Mouse (Mus musculus) left cerebral cortex, postnatal 4 days (tissue): ENCODE measurements at regions not wholly inside any gene's neighbourhood (a gene's known extent, or its start where the extent isn't known, plus 50 kb on each side); places are given as distances from the start of the nearest gene placed in this dataset.

ENCODE experiments used
- DNase-seq: peaks from one replicate; pipeline ENCODE4 v3.0.0-alpha.2; 2022
- intact Hi-C: fragments of 180-260 bp; cut with DNase I; formaldehyde crosslinking; loops from one replicate; pipeline ENCODE4 v1.15.1; 2025

GRCm38 (mm10) chr13:51010736-51011135, 89.9 kb upstream of the Spin1 start:
- no peak for DNase-seq
- intact Hi-C loops: no loop called here

DNA sequence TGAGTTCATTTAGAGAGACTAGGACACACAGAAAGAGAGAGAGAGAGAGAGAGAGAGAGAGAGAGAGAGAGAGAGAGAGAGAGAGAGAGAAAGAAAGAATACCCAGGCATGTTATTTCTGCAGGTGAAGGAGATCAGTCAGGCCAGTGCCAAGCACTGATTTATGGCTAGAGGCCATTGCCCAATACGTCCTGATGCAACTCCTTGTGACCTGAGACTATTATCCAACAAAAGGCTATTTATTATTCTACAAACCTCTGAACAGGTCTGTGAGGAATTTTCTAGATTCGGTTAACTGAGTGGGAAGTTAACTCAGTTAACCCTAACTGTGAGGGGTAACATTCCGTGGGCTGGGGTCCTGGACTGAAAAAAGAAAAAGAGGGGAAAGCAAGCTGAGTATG, 84.5 kb upstream of the Spin1 start:
- intact Hi-C loops: no loop called here
- DNase-seq: no peak

- DNase-seq: no peak
- intact Hi-C loops: no loop called here
Measured at GRCm38 (mm10) chr13:51016956-51017703, 83.5 kb upstream of the Spin1 start.

GRCm38 (mm10) chr13:51017727-51018321, 82.9 kb upstream of the Spin1 start:
- intact Hi-C loops: no loop called here
- DNase-seq: no peak

DNA sequence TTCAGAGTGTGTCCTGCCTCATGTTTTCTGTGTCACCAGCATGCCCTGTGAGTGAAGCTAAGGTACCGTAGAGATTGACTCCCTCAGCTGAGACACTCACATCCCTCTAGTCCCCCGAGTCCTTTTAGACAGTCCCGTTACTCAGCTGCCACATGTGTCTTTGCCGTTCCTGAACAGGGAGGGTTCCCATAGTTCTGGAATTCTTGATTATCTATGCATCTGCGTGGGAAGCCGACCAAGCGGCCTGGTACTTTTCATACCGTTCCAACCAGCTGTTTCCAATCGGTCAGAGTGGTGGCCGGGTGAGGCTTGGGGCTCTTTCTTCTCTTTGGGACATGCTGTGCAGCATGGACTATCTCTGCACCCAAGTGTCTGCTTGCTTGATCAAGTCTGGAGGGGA, 82.3 kb upstream of the Spin1 start:
- intact Hi-C loops: no loop called here
- no peak for DNase-seq

- peak; percentile 10 for DNase-seq
- intact Hi-C loops: no loop called here
Measured at GRCm38 (mm10) chr13:51022401-51023250, 78.1 kb upstream of the Spin1 start.

DNA sequence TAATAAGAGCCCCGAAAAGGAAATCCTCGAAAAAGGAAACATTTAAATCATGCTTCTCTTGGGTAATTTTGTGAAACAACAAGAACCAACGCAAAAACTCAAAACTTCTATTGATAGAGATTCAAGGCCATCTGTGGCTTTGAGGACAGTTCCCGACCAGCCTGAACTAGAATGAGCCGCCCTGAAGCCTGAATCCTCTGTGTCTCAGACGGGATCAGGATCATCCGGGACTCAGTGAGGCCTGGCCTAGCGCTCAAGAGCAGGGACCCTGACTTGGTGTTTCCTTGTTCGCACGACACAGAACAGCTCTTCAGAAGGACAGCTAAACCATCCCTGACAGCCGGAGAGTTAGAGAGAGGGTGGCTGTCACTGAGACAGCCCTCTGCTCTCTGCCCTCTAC, 77.4 kb upstream of the Spin1 start:
- DNase-seq: no peak
- intact Hi-C loops: no loop called here

DNA sequence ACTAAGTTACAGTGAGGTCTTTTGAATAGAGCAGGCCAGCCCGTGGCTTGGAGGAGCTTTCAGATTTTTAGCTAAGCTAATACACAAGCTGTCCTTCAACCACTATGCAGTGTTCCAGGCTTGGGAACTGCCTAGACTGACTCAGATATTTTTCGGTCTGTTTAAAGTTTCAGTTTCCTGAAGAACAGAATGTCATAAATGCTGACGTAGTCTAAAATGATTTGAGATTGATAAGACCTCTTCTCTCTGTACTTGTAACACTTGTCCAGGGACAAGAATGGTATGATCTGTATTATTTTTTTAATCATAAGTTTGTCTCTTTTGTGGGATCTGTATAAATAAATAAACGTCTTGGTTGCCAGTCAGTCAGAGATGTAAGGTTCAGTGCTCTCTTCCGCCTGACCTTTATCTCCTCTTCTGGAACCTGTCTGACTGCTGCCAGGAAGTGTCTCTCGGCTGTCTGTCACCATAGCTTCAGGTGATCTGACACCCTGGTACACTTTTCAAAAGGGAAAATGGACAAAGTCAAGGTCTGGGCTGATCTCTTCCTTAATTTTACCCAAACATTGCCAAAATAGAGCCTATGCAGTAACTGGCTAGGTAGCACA, 74.3 kb upstream of the Spin1 start:
- no peak for DNase-seq
- intact Hi-C loops: no loop called here

DNA sequence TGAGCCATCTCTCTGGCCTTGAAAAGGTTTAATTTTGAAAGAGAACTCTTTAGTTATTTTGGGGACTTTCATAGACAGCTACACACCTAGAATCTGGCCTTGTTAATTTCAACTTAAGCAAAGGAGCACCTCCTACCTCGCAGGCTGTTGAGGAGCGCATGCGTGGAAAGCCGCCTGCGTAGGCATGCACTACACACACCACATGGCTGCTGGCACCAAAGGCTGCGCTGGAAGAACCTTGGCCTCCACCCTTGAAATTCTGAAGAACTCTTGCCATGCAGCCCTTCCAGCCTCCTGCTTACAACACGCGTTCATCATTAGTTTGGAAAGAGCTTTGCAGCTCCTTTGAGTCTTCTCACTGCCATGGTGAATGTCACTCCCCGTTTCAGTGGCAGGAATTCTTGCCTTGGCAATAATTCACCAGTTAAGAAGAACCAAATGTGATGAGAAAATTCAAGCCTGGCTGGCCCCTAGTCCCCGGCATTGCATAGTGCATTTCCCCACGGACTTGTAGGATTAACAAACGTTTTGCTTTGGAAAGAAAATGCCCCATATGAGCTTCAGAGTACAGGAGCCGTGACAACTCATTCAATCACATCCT, 62.7 kb upstream of the Spin1 start:
- intact Hi-C loops: no loop called here
- no peak for DNase-seq

- DNase-seq: no peak
- intact Hi-C loops: no loop called here
Measured at GRCm38 (mm10) chr13:51038955-51039354, 61.7 kb upstream of the Spin1 start.

DNA sequence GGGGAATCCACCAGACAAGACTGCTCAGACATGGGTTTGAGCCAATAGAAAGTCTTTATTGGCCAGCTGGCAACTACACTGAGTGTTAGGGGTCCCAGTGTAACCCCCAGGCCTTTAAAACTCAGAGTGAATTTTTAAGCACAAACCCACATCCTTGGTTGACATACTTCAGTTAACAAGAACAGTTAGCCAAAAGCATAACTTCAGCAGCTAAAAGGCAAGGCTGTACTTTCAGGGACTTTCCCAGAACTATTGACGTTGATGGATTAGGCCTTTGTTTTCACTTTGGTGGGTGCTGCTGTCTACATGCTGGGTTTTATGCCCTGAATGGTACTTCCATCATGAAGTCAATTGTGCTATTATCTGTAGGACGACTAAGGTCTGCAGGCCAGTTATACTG, 59.6 kb upstream of the Spin1 start:
- intact Hi-C loops: no loop called here
- no peak for DNase-seq

DNA sequence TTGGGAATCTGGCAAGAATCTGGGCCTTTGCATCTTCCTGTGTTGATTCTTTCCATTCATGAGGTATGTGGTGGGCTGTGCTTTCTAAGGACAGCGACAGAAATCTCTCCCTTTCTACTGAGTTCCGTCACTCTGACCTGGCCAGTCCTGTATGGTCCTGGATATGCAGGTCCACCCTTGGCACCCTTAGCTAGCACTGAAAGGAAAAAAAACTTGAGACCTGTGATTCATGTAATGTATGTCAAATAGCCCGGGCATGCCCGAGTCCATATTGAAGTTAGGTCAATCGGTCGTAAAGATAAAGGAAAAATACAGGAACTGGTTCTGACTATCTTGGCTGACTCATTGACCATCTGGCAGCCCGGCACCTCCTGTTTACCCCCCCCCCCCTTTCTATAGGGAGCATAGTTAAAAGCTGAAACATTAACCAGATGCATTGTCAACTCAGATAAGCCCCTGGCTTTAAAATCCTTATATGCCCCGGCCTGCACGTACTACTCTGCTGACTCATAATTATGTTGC, 57.7 kb upstream of the Spin1 start:
- intact Hi-C loops: no loop called here
- DNase-seq: no peak
